Mouse (Mus musculus) heart, adult 11 months (tissue): ENCODE results near the gene Derl2.

Experiments
- DNase-seq: peaks from one replicate; pipeline ENCODE4 v3.0.0; 2022

Gene Derl2

DNA sequence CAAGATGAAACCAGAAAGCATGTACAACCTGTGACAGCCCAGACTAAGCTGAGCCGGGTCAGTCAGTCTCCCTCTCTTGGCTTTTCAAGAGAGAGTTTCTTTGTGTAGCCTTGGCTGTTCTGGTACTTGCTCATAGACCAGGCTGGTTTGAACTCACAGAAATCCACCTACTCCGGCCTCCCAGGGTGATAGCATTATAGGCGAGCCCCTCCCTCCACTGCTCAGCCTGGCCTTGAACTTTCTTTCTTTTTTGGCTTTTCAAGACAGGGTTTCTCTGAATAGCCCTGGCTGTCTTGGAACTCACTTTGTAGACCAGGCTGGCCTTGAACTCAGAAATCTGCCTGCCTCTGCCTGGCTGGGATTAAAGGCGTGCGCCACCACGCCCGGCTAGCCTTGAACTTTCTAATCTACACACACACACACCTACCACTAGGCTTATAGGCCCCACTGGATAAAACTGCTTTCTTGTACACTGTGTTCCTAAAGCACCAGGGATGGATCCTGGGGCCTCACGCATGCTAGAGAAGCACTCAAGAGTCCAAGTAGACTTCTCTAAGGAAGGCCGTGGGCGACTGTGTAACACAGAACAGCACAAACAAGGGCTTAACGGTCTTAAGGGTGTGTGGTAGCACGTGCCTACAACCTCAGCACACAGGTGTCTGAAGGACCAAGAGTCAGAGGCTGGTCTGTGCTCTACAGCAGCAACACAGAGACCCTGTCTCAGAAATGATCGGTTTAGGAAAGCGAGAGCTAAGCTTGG, 38.7 kb downstream of the Derl2 start:
- no peak for DNase-seq

DNA sequence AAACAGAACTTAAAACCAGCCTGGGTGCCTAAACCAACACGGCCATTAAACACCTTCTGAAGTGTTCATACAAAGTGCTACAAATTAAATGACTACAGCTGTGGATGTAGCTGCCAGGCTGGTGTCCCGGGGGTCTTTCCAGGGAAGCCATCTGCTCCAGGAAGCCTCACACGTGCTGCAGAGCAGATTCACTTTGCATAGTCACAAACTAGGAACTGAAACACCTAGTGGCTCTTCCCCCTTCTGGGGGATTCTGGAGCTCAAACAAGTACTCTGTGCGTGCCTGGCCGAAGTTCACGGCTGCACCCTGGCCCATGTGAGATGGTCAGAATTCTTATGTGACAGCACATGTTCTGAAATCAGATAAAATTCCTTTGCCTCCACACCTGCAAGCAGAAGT, 39.4 kb downstream of the Derl2 start:
- DNase-seq: no peak

DNA sequence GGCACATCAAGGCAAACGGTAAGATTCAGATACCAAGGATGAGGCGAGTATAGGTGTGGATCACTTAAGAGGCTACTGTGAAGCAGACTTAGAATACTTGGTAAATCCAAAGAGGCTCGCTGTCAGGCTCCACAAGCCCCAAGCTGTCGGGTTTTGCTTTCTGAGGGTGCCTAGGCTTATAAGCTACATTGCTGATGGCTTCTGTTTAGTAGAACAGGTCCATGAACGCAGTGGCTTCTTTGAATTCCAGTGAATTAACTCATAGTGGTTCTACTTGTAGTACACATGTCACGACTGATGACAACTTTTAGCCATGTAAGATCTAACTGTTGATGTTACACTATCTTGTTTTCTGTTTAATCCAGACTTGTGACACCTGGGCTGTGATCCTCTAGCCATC, 42.3 kb downstream of the Derl2 start:
- no peak for DNase-seq

DNA sequence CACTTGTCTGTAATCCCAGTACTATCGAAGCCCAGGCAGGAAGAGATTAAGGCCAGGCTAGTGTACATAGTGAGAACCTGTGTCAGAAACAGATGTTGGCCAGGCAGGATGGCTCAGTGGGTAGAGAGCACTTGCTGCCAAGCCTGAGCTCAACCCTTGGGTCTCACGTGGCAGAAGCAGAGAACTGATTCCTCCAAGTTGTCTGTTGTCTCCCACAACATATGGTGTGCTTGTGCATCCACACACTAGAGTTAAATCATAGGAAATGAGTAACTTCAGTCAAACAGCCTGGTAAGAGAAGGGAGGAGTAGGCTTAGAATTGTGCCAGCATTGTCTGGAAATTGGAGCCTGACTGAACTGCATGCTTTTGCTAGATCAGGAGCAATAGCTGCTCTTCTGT, 44.4 kb downstream of the Derl2 start:
- no peak for DNase-seq

DNA sequence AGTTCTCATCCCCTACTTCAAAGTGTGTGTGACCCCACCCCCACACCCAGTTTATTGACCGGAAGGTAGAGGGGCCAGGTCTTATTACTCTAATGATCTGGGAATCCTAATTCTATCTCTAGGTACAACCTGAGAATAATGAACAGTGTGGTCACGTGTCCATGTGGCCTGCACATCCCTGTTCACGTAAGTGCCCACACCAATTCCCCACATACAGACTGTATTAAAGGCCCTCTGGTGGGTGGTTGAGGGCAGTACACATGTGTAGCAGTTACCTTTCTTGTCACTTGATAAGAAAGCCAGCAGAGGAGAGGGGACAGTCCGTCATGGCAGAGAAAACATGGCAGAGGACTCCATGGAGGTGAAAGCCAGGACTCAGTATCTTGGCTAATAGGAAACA, 45.7 kb downstream of the Derl2 start:
- no peak for DNase-seq

DNA sequence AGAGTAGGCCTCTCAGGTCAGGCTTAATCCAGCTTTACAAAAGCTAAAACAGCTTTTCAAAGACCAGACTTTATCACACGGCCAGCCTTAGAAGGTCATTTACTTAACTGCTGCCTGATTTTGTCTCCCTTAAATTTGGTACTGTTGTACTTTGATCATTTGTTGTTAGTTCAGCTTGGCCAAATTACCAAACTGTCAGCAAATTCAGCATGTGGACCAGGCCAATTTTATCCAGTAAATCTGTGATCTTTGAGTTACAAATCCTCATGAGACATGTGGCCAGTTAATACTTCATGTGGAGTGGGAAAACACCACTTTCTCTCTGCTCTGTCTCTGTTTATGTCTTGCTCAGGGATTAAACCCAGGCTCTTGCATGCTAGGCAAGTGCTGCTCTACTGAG, 47.1 kb downstream of the Derl2 start:
- no peak for DNase-seq

DNA sequence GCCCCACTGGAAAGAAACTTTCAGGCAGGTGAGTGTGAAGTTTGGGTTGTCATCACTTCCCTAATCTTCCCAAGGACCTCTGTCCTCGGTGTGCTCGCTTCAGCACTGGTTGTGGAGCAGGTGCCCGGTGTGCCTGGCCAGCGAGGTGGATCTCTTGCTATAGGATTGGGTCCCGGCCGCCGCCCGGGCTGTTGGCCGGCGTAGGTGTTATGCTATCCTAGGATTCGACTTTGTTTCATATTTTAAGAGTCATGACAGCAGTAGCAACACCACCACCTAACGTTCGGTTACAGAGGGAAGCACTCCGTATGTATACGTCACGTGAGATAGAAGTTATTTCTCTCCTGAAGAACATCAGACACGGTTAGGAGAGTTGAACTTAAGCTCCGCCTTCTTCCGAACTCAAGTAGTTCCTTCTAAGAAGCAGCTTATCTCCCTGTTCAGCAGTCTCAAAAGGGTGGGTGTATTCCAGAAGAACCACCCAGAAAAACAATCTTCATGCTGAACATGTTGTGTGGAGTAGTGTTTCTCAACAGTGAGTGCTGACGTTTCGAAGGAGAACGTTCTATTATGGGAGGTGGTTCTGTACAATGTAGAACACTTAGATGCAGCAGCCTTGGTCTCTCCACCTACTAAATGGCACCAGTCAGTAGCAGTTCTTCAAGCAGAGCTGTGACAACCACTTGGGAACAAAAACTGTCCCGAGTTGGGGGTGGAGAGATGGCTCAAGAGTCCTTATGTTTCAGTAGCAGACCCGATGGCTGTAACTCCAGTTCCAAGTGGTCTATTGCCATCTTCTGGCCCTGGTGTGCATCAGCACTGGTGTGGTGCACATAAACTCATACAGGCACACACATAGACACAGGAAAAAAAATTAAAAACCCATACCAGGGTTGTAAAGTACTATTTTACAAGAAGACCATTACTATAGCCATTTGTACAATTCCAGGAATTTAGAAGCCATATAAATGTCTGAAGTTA, 48.8 kb downstream of the Derl2 start:
- no peak for DNase-seq

DNA sequence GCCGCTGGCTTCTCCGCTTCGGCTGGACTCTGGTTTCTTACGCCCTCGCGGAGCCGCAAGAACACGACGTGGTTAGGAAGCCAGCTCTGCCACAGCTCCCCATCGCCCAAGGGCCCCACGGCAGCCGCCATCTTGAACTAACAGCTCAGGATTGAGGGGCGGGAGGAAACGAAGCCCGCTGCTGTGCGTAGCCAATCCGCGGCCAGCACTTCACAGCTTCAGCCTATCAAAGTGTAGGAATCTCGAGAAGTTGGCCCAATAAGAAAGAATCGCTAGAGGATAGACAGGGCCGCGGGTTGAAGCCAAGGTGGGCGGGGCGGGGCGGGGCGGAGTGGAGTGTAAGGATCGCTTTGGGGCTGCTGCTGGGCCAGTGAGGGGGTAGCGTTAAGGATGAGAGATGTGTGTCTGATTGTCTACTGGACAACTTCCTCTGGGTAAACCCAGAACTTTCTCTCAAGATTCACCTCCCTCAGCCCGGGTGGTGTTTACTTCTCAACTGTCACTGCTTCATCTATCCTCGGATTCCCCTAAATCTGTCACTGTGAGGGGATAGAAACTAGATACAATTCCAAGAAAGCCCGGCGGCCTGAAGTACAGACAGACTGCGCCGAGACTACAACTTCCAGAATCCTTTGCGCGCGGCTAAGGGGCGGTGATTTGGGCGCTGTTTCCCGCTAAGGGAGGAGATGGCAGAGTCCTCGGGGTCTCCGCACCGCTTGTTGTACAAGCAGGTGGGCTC, 49.7 kb downstream of the Derl2 start, which contains the start of the genes Nup88 and Rpain:
TSS of gene Nup88 (minus strand) at position 153 of the 739 bp plus-strand sequence.
TSS of gene Rpain (plus strand) at position 393 of the 739 bp plus-strand sequence.
- DNase-seq: peak; percentile 100

DNA sequence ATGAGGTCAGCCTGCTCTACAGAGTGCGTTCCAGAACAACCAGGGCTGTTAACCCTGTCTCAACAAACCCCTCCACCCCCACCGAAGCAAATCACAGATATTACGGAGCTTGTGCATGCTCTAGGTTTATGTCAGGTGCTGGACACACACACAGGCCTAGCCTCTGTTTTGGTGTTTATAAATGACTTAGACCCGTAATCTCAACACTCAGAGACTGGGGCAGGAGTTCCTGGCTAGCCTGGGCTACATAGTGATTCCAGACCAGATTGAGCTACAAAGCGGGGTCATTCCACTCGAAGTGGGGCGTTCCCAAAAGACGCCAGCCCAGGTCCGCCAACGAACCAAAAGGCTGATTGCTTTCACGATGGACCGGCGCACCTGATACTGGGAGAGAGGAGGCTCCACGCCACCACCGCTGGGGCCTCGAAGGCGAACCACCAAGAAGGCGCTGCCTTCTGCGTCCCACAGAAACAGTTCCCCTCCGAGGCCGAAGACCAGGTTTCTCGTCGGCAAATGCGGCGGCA, 50.3 kb downstream of the Derl2 start:
- DNase-seq: no peak

DNA sequence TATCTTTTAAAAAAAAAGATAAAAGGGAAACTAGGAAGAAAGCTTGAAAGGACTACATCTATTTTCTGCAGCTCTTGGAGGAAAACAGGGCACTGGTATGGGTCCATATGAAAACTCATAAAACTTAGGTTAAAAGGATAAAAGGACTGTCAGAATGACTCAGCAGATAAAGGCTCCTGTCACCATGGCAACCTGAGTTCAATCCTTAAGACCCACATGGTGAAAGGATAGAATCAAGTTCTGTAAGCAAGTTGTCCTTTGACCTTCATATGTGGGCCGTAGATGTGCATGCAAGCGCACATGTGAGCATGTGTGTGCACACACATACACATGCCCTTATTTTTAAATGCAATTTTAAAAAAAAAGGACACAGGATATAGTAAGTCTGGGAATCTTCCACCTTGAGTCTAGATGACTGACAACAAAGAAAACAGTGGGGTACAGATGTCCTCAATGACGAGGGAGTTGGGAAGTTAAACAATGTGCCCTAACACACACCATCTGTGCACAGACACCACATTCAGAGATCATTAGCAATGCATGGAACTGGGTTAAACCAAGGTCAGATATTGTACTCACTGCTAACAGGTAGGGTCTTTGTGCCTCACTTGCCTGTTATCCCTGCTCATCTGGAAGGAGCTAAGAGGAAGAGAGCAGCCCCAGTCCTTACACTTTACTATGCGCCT, 55.3 kb downstream of the Derl2 start:
- DNase-seq: no peak

DNA sequence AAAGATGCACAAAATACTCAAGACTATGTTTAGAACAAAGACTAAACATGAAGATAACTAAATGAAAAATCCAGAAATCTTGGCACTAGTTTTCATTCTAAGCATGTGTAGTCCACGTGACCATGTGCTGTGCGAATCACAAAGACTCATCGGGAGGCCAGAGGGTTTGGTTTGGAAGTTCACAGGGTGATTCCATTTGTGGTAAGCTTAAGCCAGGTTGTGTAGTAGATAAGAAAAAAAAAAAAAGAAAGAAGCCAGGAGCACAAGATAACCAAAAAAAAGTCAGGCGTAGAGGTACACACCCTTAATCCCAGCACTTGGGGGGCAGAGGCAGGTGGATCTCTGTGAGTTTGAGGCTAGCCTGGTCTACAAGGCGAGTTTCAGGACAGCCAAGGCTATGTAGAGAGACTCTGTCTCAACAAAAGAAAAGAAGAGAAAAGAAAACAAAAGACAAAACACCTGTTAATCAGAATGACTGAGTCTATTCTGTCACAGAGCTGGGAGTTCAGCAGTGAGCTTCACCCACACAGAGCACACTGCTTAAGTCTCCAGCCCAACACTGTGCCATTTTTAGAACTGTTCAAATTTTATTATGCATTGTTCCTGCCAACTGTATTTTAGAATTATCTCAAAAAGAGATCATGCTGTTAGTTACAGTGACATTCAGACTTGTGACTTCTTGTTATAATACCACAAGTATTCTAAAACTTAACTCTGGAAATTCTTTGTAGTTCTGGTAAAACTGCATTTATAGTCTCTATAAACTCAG, 58.7 kb downstream of the Derl2 start:
- DNase-seq: no peak
